Mouse (Mus musculus) mouse embryonic stem cell (cell line): ENCODE results near the gene Gm17409.

ENCODE experiments used
- in situ Hi-C, 2 experiments: fragments of 300-500 bp; cut with MboI; formaldehyde crosslinking; loops; 1 replicate in 1 of 2; 3 replicates in 1 of 2; pipeline ENCODE4 v1.14.3; 2019 to 2020; ENCODE audit warnings: low sequenced_read_pairs in 2 of 2, low pct_unique_long_range_greater_than_20kb in 1 of 2, mixed read lengths in 1 of 2; ENCODE audit not compliant: unreplicated experiment in 1 of 2

The Gm17409 gene

GRCm38 (mm10) chr2:58479536-58479935 lies 9.6 kb downstream of the Gm17409 start:
- in situ Hi-C loops, result loop anchor here in 1 of 2 experiments (5.0 kb wide), 2 partner anchors 88 to 178 kb away; partner anchors contain the start of genes Acvr1 and Upp2

- in situ Hi-C loops, result no loop called here
Measured at GRCm38 (mm10) chr2:58480764-58481163, 10.8 kb downstream of the Gm17409 start.

GRCm38 (mm10) chr2:58481450-58482100 lies 11.7 kb downstream of the Gm17409 start:
- in situ Hi-C loops, result no loop called here

- in situ Hi-C loops, result no loop called here
Measured at GRCm38 (mm10) chr2:58484284-58484965, 14.5 kb downstream of the Gm17409 start.

GRCm38 (mm10) chr2:58485152-58485551 lies 15.2 kb downstream of the Gm17409 start:
- in situ Hi-C loops, result no loop called here

GRCm38 (mm10) chr2:58485683-58486082 lies 15.8 kb downstream of the Gm17409 start:
- in situ Hi-C loops, result no loop called here

GRCm38 (mm10) chr2:58486441-58487278 lies 16.7 kb downstream of the Gm17409 start:
- in situ Hi-C loops, result no loop called here

- in situ Hi-C loops, result no loop called here
Measured at GRCm38 (mm10) chr2:58487279-58487560, 17.3 kb downstream of the Gm17409 start.

- in situ Hi-C loops, result no loop called here
Measured at GRCm38 (mm10) chr2:58488404-58488803, 18.5 kb downstream of the Gm17409 start.

GRCm38 (mm10) chr2:58489275-58489674 lies 19.4 kb downstream of the Gm17409 start:
- in situ Hi-C loops, result no loop called here

GRCm38 (mm10) chr2:58493685-58494635 lies 24.0 kb downstream of the Gm17409 start:
- in situ Hi-C loops, result no loop called here

- in situ Hi-C loops, result no loop called here
Measured at GRCm38 (mm10) chr2:58495271-58495670, 25.4 kb downstream of the Gm17409 start.

- in situ Hi-C loops, result no loop called here
Measured at GRCm38 (mm10) chr2:58496647-58497410, 26.9 kb downstream of the Gm17409 start.

- in situ Hi-C loops, result no loop called here
Measured at GRCm38 (mm10) chr2:58505306-58506090, 35.6 kb downstream of the Gm17409 start.

GRCm38 (mm10) chr2:58510192-58510591 lies 40.3 kb downstream of the Gm17409 start:
- in situ Hi-C loops, result no loop called here

- in situ Hi-C loops, result no loop called here
Measured at GRCm38 (mm10) chr2:58513212-58513611, 43.3 kb downstream of the Gm17409 start.

- in situ Hi-C loops, result no loop called here
Measured at GRCm38 (mm10) chr2:58514489-58514888, 44.6 kb downstream of the Gm17409 start.
